Mouse (Mus musculus) left cerebral cortex, postnatal 14 days (tissue): ENCODE measurements around the gene Scpep1. TPM values are rescaled to one million over a fixed set of nuclear protein-coding genes. Genes with fewer than 3 reads are reported as not detected.

ENCODE experiments used
- DNase-seq, 2 experiments: peaks; one replicate each; pipeline ENCODE4 v3.0.0; 2021 to 2022; ENCODE audit warnings: low spot score in 2 of 2, mixed read lengths in 1 of 2
- intact Hi-C: fragments of 180-260 bp; cut with DNase I; formaldehyde crosslinking; loops from one replicate; pipeline ENCODE4 v1.15.1; 2025
- total RNA-seq, 2 experiments: library from RNA; stranded (reverse); gene quantifications; 2 replicates each; pipeline ENCODE4 v1.2.3; 2021

The Scpep1 gene
- total RNA-seq, 2 experiments from 2014 or later = 19.8 to 19.9 TPM

DNA sequence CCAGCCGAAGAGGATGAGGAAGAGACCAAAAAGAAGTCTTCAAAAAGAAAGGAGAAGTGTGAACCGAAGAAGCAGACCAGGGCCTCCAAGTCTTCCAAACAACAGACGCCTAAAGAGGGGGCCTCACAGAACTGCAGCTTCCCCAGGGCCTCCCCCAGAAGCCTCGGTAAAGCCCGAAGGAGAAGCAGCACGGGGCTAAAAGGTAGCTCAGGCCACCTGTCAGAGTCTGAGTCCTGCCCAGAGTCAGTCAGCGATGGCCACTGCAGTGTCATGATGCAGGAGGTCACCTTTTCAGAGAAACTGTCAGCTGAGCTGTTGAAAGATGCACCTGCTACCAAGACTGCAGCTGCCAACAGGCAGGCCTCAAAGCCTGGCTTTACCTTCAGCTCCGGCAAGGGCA lies 26.1 kb upstream of the Scpep1 start:
- intact Hi-C loops = no loop called here
- DNase-seq = no peak

DNA sequence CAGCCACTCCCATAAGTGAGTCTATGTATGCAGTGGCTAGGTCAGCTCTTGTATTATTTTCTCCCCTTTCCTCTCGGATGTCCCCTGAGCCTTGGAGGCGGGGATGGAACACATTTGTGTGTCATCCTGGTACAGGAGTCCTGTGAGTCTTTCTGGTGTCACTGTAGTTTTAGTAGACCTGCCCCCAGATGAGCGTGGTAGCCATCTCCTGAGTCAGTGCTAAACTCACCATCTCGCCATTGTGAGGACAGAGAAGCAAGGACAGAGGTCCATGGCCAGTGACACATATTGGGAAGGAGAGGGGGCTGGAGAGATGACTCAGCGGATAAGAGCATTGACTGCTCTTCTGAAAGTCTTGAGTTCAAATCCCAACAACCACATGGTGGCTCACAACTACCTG lies 21.9 kb upstream of the Scpep1 start:
- intact Hi-C loops = no loop called here
- no peak for DNase-seq

DNA sequence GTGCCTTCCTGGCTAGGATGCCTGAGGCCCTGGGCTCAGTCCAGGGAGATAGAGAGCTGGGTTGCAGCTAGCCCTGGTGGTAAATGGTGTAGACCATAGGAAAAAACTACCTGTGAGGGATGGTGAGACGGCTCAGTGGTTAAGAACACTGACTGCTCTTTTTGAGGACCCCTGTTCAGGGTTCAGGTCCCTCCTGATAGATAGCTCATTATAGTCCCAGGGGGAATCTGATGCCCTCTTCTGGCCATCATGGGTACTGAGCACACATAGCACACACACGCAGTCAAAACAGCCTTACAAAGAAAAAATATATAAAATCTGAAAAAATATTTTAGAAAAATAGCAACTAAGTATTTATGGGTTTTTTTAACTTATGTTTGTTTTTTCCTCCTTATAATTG lies 21.1 kb upstream of the Scpep1 start:
- no peak for DNase-seq
- intact Hi-C loops = no loop called here

DNA sequence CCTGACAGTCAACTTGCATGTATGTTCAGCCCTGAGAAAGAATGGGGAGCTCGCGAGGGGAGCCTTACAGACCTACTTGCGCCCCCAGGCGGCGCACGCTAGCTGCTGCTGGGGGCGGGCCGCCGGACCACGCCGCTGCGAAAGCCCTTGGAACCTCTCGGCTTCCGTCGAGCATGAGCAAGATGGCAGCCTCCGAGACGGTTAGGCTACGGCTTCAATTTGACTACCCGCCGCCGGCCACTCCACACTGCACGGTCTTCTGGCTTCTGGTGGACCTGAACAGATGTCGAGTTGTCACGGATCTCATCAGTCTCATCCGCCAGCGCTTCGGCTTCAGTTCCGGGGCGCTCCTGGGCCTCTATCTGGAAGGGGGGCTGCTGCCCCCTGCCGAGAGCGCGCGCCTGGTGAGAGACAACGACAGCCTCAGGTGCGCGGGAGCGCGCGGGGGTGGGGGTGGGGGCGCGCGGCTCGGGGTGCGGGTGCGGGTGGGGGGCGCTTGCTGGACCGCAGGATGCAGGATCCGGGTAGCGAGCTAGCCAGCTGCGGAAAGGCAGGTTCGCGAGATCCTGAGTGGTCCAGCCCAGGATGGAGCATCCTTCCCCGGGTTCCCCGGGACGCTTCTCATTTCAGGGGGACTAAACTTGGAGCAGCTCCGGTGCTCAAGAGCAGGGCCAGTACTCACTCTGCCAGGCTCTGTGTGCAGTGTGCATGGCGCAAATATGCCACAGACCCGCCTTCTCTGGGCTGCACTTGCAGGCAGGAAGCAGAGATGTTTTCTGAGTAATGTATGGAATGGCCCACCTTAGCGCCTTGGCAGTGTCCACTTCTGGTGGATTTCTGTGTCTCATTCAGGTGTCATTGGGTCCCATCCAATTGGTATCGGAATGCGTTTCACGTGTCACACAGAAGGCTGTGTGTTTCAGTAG lies 18.8 kb upstream of the Scpep1 start:
- peak; percentile 96 for DNase-seq
- intact Hi-C loops = loop anchor here (5.0 kb wide), 1 partner anchor 67 kb away; no protein-coding TSS in a partner anchor

DNA sequence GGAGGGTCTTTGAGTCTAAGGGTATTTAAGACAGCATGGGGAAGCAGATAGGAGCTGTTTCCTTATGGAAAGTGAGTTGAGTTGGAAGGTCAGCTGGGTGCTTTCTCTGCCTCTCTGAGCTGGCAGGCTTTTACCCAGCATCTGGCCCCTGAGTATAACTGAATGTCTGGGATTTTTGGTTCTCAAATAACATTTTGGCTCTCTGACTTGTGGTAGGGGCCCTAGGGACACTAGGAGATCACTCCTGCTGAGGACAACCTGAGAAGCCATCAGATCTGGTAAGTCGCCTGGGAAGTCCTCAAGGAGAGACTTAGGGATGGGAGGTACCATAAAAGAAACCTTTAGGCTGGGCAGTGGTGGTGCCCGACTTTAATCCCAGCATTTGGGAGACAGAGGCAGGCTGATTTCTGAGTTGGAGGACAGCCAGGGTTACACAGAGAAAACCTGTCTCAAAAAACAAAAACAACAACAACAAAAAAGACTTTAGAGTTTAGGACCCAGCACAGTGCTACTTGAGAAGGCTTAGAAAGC lies 15.0 kb upstream of the Scpep1 start, which contains the start of gene Coil:
Gene Coil (plus strand): TSS at position 51 of the 531 bp plus-strand sequence.
- intact Hi-C loops = loop anchor here (5.0 kb wide), 1 partner anchor 63 kb away; no protein-coding TSS in a partner anchor
- peak in 1 of 2 experiments; percentile 28 for DNase-seq

DNA sequence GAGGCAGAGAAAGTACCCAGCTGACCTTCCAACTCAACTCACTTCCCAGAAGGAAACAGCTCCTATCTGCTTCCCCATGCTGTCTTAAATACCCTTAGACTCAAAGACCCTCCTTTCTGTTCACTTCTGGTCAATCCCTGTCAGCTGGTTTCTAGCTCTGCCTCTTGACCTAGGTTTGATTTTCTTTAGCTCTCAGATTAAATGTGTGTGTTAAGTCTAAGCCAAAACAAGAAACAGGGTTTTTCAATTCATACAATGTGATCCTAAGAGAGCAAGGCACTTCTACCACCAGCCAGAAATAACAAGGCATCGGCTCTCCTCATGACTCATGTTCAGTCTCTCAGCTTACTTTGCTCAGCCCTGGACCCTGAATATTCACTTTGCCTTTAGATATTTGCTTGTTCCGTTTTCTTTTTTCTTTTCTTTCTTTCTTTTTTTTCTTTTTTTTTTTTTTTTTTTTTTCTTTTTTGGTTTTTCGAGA lies 11.7 kb upstream of the Scpep1 start, which contains the start of gene Elobl:
Gene Elobl (minus strand): TSS at position 51 of the 481 bp plus-strand sequence.
- intact Hi-C loops = no loop called here
- no peak for DNase-seq

DNA sequence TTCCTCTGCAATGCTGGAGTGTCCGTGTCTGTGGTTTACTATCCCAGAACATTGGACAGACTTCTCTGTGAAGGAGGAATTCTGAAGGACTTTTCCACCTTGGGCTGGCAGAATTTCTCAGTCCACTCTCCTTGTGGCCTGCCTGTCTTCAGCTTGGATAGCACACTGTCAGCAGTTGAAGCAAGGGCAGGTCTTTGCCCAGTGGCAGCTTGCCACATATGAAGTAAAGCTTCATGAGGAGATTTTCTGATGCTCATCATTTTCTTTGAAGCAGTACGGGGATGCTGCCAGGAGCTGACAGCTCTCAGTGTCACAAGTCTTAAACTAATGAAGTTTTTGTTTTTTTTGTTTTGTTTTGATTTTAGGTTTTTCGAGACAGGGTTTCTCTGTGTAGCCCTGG lies 3.6 kb upstream of the Scpep1 start:
- no peak for DNase-seq
- intact Hi-C loops = loop anchor here (5.0 kb wide), 2 partner anchors 112 to 992 kb away; no protein-coding TSS in a partner anchor

DNA sequence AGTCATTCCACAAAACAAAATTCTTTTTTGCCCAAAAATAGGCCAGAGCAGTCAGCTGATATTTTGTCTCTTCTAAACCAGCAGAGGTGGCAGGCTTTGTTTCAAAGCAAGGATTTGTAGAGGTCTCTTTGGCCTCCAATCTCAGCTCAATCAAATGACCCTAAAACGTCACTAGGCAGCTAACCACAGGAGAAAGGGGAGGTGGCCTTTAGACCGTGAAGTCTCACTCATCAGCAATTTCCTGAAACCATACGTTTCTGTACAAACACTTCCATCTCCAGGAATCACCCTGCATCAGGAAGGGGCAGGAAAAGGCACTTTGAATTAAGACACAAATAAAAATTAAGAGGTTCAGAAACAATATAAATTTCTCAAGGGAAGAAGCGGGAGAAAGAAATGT lies 462 bp downstream of the Scpep1 start:
- DNase-seq = peak in 1 of 2 experiments; percentile 15
- intact Hi-C loops = loop anchor here (5.0 kb wide), 3 partner anchors 88 to 988 kb away; no protein-coding TSS in a partner anchor

DNA sequence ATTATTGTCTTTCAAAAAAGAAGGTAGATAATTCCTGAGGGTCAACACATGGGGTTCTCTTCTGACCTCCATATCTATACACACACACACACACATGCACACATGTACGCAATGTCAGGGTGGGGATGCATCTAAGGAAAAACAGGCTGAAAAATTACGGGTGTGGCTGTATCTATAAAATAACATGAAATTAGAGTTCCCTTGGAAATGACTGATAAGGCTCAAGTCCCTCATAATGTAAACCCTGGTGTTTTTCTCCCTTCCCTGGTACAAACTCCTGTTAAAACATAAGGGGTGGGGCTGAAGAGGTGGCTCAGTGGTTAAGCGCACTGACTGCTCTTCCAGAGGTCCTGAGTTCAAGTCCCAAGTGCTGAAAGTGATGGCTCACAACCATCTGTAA lies 1.7 kb downstream of the Scpep1 start:
- intact Hi-C loops = loop anchor here (5.0 kb wide), 1 partner anchor 86 kb away; no protein-coding TSS in a partner anchor
- no peak for DNase-seq

DNA sequence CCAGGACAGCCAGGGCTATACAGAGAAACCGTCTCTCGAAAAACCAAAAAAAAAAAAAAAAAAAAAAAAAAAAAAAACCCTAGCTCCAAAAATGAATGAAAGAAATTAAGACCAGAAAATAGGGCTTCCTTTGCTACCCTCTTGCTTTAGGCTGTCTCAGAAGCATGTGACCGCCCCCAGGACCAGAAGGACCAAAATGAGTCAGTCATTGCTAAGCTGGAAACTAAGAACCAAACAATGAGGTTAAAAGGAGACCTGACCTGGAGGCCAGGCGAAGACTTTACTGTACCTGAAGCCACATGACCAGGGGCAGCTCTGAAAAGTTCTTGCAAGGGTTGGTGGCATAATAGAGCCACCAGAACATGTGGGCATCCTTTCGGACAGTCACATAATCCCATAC lies 3.1 kb downstream of the Scpep1 start:
- intact Hi-C loops = loop anchor here (5.0 kb wide), 1 partner anchor 85 kb away; no protein-coding TSS in a partner anchor
- DNase-seq = no peak

DNA sequence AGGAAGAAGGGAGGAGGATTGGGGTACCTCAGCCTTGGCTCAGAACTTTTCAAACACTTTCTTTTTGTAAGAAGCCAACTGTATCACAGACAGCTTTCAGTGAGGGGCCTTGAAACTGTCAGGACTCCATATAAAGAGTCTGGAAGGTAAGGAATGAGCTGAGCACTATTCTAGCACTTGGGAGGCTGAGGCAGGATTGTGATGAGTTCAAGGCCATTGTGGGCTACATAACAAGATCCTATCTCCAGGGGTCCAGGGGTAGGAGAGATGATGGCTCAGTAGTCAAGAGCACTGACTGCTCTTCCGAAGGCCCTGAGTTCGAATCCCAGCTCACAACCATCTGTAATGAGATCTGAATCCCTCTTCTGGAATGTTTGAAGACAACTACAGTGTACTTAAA lies 3.7 kb downstream of the Scpep1 start:
- intact Hi-C loops = loop anchor here (5.0 kb wide), 1 partner anchor 84 kb away; no protein-coding TSS in a partner anchor
- DNase-seq = no peak

DNA sequence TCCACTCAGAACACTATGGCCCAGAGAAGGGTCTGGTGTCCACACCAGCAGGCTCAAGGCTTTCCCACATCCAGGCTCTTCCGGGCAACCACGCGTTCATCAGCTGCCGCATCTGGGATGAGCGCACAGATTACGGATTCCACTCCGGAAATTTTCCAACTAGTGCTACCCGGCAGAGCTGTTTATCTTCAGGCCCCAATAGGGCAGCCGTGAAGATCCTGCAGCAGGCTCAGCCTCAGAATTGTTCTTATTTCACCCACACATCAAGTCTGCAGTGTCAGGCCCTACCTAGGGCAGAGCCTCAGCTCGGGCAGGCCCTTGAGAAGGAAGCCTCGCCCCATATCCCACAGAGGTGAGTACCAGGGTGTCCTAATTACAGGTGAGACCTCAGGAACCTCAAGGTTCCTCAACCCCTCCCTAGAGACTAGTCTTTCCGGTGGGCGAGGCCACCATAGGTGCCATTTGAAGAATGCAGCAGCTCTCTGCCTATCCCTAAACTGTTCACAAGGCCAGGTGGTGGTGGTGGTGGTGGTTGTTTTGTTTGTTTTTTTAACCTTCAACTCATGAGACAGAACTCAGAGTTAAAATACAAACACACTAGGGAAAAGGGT lies 4.5 kb downstream of the Scpep1 start:
- intact Hi-C loops = loop anchor here (5.0 kb wide), 1 partner anchor 83 kb away; no protein-coding TSS in a partner anchor
- no peak for DNase-seq

DNA sequence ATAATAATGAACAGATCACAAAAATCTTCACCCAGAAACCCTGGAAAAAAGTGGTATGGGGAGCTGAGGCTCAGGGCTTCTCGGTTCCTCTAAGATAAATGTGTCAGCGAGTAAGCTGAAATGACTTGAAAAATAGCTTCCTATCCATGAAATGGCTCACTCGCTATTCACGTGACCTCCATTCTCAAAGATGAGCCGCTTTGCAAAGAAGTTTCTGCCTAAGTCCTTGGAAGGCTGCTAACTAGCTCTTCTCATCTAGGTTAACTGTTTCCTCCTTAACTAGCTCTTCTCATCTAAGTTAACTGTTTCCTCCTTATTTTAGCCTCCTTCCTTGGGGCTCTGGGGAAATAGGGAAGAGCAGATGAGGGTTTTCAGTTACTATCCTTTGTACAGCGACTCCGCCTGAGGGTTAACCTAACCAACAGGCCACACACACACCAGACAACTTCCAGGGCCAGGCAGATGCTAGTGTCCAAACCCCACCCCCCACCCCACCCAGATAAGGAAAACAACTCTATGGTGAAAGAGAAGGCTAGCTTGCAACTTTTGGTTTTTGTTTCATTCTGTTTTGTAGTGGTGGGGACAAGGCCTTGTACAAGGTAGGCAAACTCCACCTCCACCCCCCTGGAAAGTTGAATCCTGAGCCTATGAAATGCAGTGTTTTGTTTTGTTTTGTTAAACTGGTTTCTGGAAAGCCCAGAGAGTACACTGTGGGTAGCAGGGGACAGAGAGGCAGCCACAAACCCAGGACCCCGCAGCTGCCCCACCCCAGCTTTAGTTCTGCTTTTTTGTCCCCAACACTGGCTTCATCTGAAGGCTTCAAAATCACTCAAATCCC lies 5.2 kb downstream of the Scpep1 start:
- no peak for DNase-seq
- intact Hi-C loops = loop anchor here (5.0 kb wide), 1 partner anchor 83 kb away; no protein-coding TSS in a partner anchor

DNA sequence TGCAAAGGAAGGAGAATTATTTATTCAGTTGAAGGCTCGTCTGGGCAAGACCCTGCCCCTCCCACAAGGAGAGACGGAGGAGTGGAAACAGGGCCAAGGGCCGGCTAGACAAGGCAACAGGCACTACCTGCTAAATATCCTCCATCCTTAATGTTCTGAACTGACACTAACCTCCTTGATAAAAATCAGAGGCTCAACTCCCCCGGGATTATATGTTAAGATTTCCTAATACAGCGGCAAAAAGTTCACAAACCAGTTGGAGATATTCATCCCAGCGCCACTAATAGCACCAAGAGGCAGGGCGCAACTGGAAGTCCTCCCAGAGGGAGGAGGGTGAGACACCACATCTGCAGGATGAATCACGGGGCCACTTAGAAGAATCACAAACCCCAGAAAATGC lies 6.4 kb downstream of the Scpep1 start:
- no peak for DNase-seq
- intact Hi-C loops = no loop called here

DNA sequence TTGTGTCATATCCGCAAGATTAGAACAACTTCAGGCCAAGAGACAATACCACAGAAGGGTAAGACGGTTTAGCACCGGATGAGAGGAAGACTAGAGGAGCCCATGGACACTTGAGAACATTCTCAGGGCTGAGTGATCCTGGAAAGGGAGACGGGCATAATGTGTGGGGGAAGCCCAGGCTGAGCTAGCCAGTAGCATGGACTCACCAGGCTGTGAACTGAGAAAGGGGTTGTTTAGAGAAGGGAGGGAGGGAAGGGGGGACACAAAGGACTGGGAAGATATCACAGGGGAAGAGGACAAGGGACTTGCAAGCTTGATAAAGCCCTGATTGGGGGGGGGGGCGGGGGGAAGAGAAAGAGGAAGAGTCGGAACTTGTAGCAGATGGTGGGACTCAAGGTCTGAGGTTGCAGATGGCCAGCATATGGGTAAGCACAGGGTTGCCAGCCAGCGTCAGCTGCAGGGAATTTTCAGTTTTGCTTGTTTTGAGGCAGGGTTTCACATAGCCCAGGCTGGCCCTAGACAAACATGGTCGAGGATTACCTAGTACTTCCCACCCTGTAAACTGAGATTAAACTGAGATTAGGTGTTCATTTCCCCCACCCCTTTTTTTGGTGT lies 9.2 kb downstream of the Scpep1 start:
- DNase-seq = no peak
- intact Hi-C loops = no loop called here

DNA sequence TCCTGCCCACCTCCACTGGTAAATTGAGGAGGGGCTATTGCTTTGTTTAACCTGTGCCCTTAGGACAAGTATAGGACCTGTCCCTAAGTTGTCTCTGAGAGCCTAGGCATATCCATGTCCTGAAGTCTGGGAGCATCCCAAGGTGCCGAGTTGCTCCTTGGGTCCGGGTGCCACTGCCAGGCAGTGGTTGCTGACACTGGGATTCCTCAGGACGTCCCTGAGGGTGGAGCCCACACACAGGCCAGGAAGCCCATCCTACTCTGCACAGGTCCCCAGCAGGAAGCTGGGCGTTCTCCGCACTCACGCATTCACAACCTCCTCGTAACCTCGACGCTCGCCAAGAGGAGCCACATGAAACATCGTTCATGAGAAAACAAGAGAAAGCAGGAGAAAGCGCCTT lies 13.8 kb downstream of the Scpep1 start:
- intact Hi-C loops = no loop called here
- no peak for DNase-seq

DNA sequence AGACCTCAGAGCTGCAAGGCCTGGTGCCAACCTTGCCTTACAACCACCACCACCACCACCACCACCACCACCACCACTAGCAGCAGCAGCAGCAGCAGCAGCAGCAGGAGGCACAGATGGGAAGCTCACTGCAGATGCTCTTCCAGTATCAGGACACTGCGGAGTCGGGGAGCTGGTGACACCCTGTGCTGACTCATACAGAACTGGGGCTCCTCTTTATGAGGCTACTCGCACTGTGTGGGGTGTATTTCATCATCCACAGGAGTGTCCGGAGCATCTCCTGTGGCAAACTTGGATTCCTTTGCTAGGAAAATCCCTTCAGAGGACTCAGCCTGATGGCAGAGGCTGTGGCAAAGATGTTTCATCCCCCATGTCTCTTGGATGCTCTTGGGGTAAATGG lies 15.6 kb downstream of the Scpep1 start:
- DNase-seq = peak in 1 of 2 experiments; percentile 7
- intact Hi-C loops = no loop called here

DNA sequence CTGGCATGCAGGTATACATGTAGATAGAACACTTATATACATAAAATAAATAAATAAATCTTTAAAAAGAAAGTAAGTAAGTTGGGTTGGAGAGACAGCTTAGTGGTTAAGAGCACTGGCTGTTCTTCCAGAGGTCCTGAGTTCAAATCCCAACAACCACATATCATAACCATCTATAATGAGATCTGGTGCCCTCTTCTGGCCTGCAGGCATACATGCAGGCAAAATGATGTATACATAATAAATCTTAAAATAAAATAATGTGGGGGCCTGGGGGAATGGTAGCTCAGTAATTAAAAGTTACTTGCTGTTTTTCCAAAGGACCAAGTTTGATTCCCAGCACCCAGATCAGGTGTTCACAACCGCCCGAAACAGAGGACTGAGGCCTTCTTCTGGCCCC lies 16.5 kb downstream of the Scpep1 start:
- intact Hi-C loops = no loop called here
- DNase-seq = no peak
